Mouse (Mus musculus): ENCODE measurements around the gene Nfic.
"Not testable (repeated sequence)": the region's sequence is repeated elsewhere in the genome, so short reads cannot be mapped to it uniquely, and the experiment has no call there.

Nfic gene

GRCm38 (mm10) chr10:81460471-81460870 lies 5.0 kb upstream of the Nfic start:
- no peak for DNase-seq (ENCODE audit: low spot score)

GRCm38 (mm10) chr10:81459399-81459798 lies 4.0 kb upstream of the Nfic start:
- no peak for DNase-seq (ENCODE audit: low spot score)

GRCm38 (mm10) chr10:81458267-81458666 lies 2.8 kb upstream of the Nfic start:
- DNase-seq (ENCODE audit: low spot score), result no peak

GRCm38 (mm10) chr10:81457624-81458023 lies 2.2 kb upstream of the Nfic start:
- DNase-seq (ENCODE audit: low spot score), result no peak

GRCm38 (mm10) chr10:81456983-81457563 lies 1.6 kb upstream of the Nfic start:
- no peak for DNase-seq (ENCODE audit: low spot score)

- no peak for DNase-seq (ENCODE audit: low spot score)
These were observed 1.3 kb downstream of the Nfic start for GRCm38 (mm10) chr10:81454106-81454505.

- DNase-seq (ENCODE audit: low spot score), result no peak
These were observed 2.5 kb downstream of the Nfic start for GRCm38 (mm10) chr10:81452947-81453288.

GRCm38 (mm10) chr10:81452237-81452946 lies 3.0 kb downstream of the Nfic start:
- no peak for DNase-seq (ENCODE audit: low spot score)

- no peak for DNase-seq (ENCODE audit: low spot score)
These were observed 4.1 kb downstream of the Nfic start for GRCm38 (mm10) chr10:81451365-81451745.

- DNase-seq (ENCODE audit: low spot score), result no peak
These were observed 4.6 kb downstream of the Nfic start for GRCm38 (mm10) chr10:81450641-81451364.

GRCm38 (mm10) chr10:81450140-81450539 lies 5.3 kb downstream of the Nfic start:
- peak; percentile 90 for DNase-seq (ENCODE audit: low spot score)

GRCm38 (mm10) chr10:81445516-81445915 lies 9.9 kb downstream of the Nfic start:
- DNase-seq (ENCODE audit: low spot score), result not testable (repeated sequence)

- no peak for DNase-seq (ENCODE audit: low spot score)
These were observed 14.4 kb downstream of the Nfic start for GRCm38 (mm10) chr10:81441019-81441418.

GRCm38 (mm10) chr10:81435436-81435835 lies 20.0 kb downstream of the Nfic start:
- DNase-seq (ENCODE audit: low spot score), result no peak

- no peak for DNase-seq (ENCODE audit: low spot score)
These were observed 20.8 kb downstream of the Nfic start for GRCm38 (mm10) chr10:81434361-81435263.

GRCm38 (mm10) chr10:81433541-81434289 lies 21.7 kb downstream of the Nfic start:
- no peak for DNase-seq (ENCODE audit: low spot score)

- DNase-seq (ENCODE audit: low spot score), result peak; percentile 94
These were observed 22.6 kb downstream of the Nfic start for GRCm38 (mm10) chr10:81432868-81433262.

GRCm38 (mm10) chr10:81432169-81432867 lies 23.1 kb downstream of the Nfic start:
- no peak for DNase-seq (ENCODE audit: low spot score)

GRCm38 (mm10) chr10:81431526-81432168 lies 23.8 kb downstream of the Nfic start:
- no peak for DNase-seq (ENCODE audit: low spot score)

- no peak for DNase-seq (ENCODE audit: low spot score)
These were observed 24.5 kb downstream of the Nfic start for GRCm38 (mm10) chr10:81430831-81431525.
